Mouse (Mus musculus) olfactory bulb, adult 2 months (tissue): ENCODE measurements around the gene Mccc1.

ENCODE experiments used
- CTCF ChIP-seq: fragments of 200-500 bp; IDR thresholded peaks from 2 replicates; pipeline ENCODE4 v1.5.1; 2012; ENCODE audit warnings: low read depth, mild to moderate bottlenecking, low read length, moderate library complexity; ENCODE audit not compliant: insufficient read depth
- POLR2A ChIP-seq: fragments of 200-500 bp; IDR thresholded peaks from 2 replicates; pipeline ENCODE4 v1.6.1; 2012; ENCODE audit warnings: mild to moderate bottlenecking, low read depth, low read length, moderate library complexity; ENCODE audit not compliant: insufficient read depth

GRCm38 (mm10) chr3:35932735-35933404 lies 67.6 kb downstream of the Mccc1 start:
- TF ChIP-seq POLR2A (0 out of 2 replicates have a peak, but pooled peaks have one; percentile 19), CTCF (no peak)
